Mouse (Mus musculus) adipocyte (in vitro differentiated cells): ENCODE results near the gene Mkrn3.

ENCODE experiments used
- DNase-seq: peaks from one replicate; pipeline ENCODE4 v3.0.0-alpha.2; 2016; ENCODE audit warnings: low spot score

Mkrn3 gene

GRCm38 (mm10) chr7:62419493-62420360 is at the start of gene Mkrn3:
Gene Mkrn3, minus strand, starts transcription at chr7:62420139.
- DNase-seq, result peak; percentile 82

- DNase-seq, result peak; percentile 52
These were observed 44.2 kb upstream of the Mkrn3 start, which contains the start of gene Peg12 for GRCm38 (mm10) chr7:62463878-62464755. Gene Peg12, minus strand, starts transcription at chr7:62464510.

DNA sequence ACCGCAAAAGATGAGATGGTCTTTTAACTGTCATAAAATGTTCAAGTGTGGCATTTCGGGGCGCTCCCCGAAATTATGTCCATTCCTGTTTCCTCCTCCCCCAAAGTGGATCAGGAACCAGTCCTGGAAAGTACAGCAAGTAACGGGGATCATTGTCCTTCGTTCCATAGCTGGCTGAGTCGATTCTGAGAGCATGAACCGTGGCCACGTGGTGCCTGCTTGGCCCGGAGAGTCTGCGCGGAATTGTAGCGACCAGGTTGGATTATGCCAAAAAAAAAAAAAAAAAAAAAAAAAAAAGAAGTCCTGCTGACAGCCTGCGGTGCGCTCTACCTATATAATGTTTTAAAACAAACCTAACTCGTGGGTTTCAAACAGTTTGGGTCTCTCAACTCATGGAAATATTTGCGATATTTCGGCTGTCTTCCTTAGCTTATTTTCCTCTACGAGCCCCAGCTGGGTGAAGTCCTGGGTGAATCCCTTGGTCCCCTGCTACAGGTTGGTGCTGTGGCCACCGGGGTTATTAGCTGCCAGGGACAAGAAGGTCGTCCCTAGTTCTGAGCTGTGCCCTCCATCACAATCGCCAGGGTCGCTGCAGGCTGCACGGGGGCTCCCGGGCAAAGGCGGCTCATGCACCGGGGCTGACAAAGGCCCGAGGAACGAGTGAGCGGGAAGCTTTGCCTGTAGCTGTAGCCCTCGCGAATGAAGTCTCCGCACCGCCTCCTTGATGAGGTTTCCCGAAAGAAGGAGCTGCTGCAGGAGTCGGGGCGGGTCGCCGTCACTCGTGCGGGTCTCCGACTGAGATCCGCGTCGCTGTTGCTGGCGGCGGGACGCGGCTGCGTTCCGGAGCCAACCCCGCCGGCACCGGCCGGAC is 43.3 kb upstream of the Mkrn3 start:
- DNase-seq, result no peak

DNA sequence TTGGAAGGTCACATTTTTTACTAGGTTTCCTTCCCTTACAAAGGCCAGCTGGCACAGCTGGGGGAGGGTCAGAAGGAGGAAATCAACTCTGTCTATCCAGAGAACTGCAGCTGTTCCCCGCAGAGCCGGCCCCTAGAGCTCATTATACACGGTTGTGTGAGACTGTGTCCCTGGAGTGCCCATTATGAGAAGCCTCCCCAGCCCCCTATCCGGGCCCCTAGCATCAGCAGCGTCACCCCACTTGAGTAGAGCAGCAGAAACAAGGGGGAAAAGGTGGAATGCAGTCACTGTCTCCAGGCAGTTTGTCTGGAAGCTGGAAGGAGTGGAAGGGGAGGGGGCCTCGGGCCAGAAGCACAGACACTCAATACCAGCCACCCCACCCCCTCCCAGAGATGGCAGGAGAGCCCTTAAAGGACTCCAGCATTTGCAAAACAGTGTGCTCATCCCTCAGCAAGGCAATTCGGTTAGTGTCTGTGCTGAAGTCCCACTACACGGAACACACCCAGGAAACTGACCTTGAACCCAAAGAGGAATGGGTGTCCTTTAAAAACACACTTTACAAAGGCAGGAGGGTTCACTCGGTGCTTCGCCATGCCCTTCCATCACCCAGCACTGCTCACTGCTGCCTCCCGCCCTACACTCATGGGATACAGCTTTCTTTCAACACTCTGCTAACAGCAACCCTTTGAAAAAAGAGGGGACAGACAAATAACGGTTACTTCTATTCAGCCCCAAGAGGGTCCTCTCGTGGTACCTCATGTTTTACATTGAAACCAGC is 42.5 kb upstream of the Mkrn3 start:
- no peak for DNase-seq

- DNase-seq, result no peak
These were observed 32.4 kb upstream of the Mkrn3 start for GRCm38 (mm10) chr7:62452353-62452752.

- no peak for DNase-seq
These were observed 25.7 kb upstream of the Mkrn3 start for GRCm38 (mm10) chr7:62445431-62446165.

DNA sequence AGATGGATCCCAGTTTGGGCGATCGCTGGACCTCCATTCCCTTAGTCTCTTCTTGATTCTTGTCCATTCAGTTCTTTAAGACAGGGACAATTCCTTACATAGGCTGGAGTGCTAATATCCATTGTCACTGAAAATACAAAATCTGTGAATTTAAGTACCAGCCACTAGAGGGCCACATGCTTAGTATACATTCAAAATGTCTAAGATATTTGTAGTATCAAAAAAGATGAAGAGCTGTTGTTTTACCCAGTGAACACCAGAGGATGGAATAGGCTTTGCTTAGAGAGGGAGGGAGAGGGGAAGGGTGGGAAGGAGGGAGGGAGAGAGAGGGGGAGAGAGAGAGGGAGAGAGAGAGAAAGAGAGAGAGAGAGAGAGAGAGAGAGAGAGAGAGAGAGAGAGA is 16.5 kb upstream of the Mkrn3 start:
- no peak for DNase-seq

DNA sequence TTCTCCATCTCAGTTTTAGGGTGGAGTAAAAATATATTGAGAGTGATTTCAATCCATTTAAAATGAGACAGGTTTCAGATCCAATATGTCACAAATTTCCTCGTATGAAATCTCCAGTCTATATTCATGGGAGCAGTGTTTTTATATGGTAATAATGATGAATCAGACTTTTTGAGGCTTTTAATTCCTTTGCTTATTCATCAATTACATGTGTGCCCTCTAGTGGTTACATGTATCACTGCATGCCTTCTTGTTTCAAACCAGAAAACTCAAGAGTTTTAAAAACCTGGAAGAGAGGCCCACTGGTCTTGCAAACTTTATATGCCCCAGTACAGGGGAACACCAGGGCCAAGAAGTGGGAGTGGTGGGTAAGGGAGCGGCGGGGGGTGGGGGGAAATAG is 13.3 kb upstream of the Mkrn3 start:
- DNase-seq, result peak; percentile 16

DNA sequence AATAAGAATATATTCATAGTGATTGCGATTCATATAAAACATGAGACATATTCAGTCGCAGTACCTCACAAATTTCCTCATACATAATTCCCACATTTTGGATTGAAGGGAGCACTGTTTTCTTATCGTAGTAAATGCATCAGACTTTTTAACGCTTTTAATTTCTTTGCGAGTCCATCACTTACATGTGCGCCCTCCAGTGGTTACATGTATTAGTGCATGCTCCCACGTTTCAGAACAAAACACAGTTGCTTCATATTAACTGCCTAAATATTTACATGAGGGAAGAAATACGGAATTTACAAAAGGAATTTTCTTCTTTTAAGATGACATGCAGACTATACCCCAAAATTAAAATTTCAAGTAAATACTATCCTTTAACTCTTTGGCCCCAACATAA is 8.4 kb upstream of the Mkrn3 start:
- DNase-seq, result peak; percentile 50

DNA sequence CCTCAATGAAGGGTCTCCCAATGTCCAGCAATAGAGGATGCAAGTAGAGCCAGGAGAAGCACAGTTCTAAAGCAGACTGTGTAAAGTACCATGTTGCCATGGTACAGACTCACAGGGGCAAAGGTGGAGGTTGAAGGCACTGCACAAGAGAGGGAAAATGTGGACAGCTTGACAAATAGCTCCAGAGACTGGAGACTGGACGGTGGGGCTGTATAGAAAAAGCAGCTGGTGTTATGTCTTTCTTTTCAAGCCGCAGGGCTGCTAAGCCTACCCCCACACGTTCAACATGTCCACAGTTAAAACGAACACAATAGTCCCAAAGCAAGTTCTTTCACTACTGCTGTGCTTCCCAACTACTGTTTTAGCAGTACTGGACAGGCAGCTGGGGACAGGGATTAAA is 3.3 kb upstream of the Mkrn3 start:
- no peak for DNase-seq

DNA sequence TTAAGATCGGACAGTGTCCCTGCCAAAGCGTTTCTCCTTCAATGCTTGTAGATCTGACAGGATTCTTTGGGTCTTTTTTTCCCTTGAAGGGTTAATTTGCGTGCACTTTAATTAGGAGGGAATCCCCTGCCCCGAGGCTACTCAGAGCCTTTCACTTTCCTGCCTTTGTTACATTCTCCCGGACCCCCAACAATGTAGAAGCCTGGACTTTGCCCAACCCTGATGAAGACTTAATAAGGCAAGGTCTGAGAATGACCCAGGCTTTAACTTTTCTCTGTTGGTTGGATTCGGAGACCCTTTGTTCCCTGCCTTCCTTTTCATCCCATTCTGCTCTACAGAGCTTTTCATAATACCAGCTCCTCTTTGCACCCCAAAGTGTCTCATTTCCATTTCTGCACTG is 627 bp upstream of the Mkrn3 start:
- DNase-seq, result no peak

DNA sequence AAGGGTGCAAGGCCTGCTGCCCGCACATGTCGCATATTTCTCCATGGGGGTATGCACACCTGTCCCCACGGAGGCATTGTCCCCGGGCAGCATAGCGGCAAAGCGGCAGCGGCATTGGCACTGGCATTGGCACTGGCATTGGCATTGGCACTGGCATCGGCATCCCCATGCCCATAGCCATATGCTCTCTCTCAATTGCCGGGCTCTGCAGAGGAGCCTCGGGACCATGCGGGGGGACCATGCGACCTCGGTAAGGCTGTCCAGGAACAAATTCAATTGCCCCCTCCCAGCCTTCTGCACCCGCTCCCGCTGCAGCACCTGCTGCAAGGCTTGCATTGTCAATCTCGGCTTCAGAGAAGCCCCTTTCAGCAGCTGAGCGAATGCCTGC is 840 bp downstream of the Mkrn3 start:
- DNase-seq, result no peak

GRCm38 (mm10) chr7:62418346-62418745 is 1.6 kb downstream of the Mkrn3 start:
- no peak for DNase-seq

GRCm38 (mm10) chr7:62416173-62416572 is 3.8 kb downstream of the Mkrn3 start:
- no peak for DNase-seq

- DNase-seq, result no peak
These were observed 4.7 kb downstream of the Mkrn3 start for GRCm38 (mm10) chr7:62415222-62415621.

- no peak for DNase-seq
These were observed 12.1 kb downstream of the Mkrn3 start for GRCm38 (mm10) chr7:62407803-62408202.

GRCm38 (mm10) chr7:62406573-62407050 is 13.3 kb downstream of the Mkrn3 start:
- no peak for DNase-seq

DNA sequence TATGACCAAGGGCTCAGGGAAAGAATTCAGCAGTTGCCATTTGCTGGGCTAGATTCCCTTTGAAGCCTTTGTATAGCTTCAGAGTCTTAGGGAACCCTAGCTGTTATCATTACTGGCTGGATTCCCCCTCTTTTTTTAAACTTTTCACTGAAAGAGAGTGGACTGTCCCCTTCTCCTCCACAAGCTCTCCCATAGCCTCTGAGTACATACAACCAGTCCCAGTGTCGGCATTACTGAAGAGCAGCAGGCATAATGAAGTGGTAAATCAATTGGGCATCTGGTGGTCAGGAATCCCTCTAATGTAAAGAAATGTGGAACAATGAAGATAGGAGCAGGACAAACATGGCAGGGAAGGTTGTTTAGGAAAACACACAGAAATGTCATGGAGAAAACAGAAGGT is 27.7 kb downstream of the Mkrn3 start:
- no peak for DNase-seq

DNA sequence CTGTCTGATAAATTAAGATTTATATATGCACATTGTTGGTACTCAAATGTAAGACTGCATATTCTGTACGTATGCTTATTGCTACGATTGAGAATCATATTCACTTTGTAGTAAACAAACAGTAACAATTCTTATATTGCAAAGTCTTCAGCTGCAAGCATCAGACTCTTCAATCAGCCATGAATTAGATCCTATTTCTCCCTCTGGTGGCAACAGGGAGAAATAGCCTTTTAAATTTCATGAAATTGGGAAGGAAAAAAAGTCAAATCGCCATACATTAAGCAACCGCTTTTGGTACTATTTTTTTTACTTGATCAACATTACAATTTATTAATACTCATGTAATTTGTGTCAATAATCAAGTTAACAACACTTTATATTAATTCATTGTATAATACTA is 31.6 kb downstream of the Mkrn3 start:
- peak; percentile 22 for DNase-seq

- peak; percentile 69 for DNase-seq
These were observed 37.5 kb downstream of the Mkrn3 start for GRCm38 (mm10) chr7:62382391-62382790.
